In genomic region chr19:53809185-53809861, GRCm38 (mm10) we compare ENCODE assay signal across 8 mouse cellular contexts.
DNase-seq lines count a peak whose midpoint lies in the region; ATAC-seq and TF ChIP-seq lines count a peak whose summit lies in the region.
"Had no signal": no experiment of that assay in that cellular context is flagged by ENCODE, and none has a peak within 500 bp of the region (broad histone marks: within the 10 kb centered on the region; RNA-seq: fewer than 3 reads in every experiment).

No protein-coding gene starts in this region.

- peak; percentile 68 for DNase-seq in lung, postnatal 25 days (ENCODE audit: low spot score)
- no peak for DNase-seq in lung, adult 2 months
- peak; percentile 37 for DNase-seq in gonadal fat pad, adult 2 months (ENCODE audit: low read depth)
- DNase-seq in left cerebral cortex, postnatal 36 days (ENCODE audit: low spot score in 2 of 2): peak; percentile 62 to 71
- no peak for DNase-seq in forebrain, embryonic 11.5 days (ENCODE audit: low spot score)
- no peak for DNase-seq in gastrocnemius, postnatal 36 days
- DNase-seq: adrenal gland, postnatal 36 days had no signal

- H3K27me3 ChIP-seq in stomach, embryonic 16.5 days (ENCODE audit: control insufficient read depth, insufficient read depth, low read length): no peaks in the 10 kb centered on the region
- H3K27me3 ChIP-seq in forebrain, embryonic 11.5 days (ENCODE audit: control insufficient read depth, insufficient read depth, low read length): no peaks in the 10 kb centered on the region

- peak overlapping the region; percentile 34 for H3K27ac ChIP-seq in stomach, embryonic 16.5 days (ENCODE audit: low read length)
- no peak overlapping the region for H3K27ac ChIP-seq in forebrain, embryonic 11.5 days (ENCODE audit: low read depth, low read length)

- ATAC-seq in stomach, embryonic 16.5 days (ENCODE audit: insufficient read depth, low FRiP score): no peak
- no peak for ATAC-seq in forebrain, embryonic 11.5 days (replicated peaks; ENCODE audit: low FRiP score)

- no peaks in the 10 kb centered on the region for H3K36me3 ChIP-seq in stomach, embryonic 16.5 days (ENCODE audit: control insufficient read depth, insufficient read depth, low read length)
- H3K36me3 ChIP-seq in forebrain, embryonic 11.5 days (ENCODE audit: control insufficient read depth, insufficient read depth, low read length): no peaks in the 10 kb centered on the region

- no peak overlapping the region for H3K4me2 ChIP-seq in stomach, embryonic 16.5 days (ENCODE audit: low read depth, low read length)
- no peak overlapping the region for H3K4me2 ChIP-seq in forebrain, embryonic 11.5 days (ENCODE audit: low read depth, low read length, severe bottlenecking)

- peaks cover 9% of the 10 kb centered on the region for H3K4me1 ChIP-seq in lung, adult 2 months (ENCODE audit: control insufficient read depth, insufficient read depth, low read length)
- H3K4me1 ChIP-seq in stomach, embryonic 16.5 days (ENCODE audit: control insufficient read depth, insufficient read depth, low read length): peaks cover 19% of the 10 kb centered on the region
- no peaks in the 10 kb centered on the region for H3K4me1 ChIP-seq in forebrain, embryonic 11.5 days (replicated peaks; ENCODE audit: control insufficient read depth, insufficient read depth, low read length)

- intact Hi-C loops in left cerebral cortex, postnatal 36 days (cut with DNase I): loop anchor here (2.0 kb wide), 3 partner anchors 41 to 95 kb away; no protein-coding TSS in a partner anchor
- intact Hi-C loops in gastrocnemius, postnatal 36 days (cut with DNase I): no loop called here

- no peak for TF ChIP-seq CTCF in lung, adult 2 months (IDR thresholded peaks at IDR 0.05; ENCODE audit: insufficient read depth, low read length)

- H3K4me3 ChIP-seq in lung, adult 2 months (replicated peaks; ENCODE audit: extremely low read depth, low read depth, low read length): no peak overlapping the region
- no peak overlapping the region for H3K4me3 ChIP-seq in stomach, embryonic 16.5 days (replicated peaks; ENCODE audit: low read length)
- no peak overlapping the region for H3K4me3 ChIP-seq in forebrain, embryonic 11.5 days (ENCODE audit: low read depth, low read length)

- H3K9ac ChIP-seq in stomach, embryonic 16.5 days (ENCODE audit: low read length): no peak overlapping the region
- H3K9ac ChIP-seq in forebrain, embryonic 11.5 days (ENCODE audit: low read length): no peak overlapping the region

- TF ChIP-seq POLR2A in lung, adult 2 months (IDR thresholded peaks at IDR 0.05; ENCODE audit: borderline replicate concordance, extremely low read depth, low read depth, low read length): no peak

- no peaks in the 10 kb centered on the region for H3K9me3 ChIP-seq in stomach, embryonic 16.5 days (replicated peaks; ENCODE audit: control insufficient read depth, low read length)
- no peaks in the 10 kb centered on the region for H3K9me3 ChIP-seq in forebrain, embryonic 11.5 days (ENCODE audit: control insufficient read depth, low read length)

- WGBS in lung, adult 2 months: 28% methylated on average over 7 of the region's 7 CpGs
- 45% methylated on average over 7 of the region's 7 CpGs for whole genome bisulfite sequencing in stomach, embryonic 16.5 days
- 71% methylated on average over 7 of the region's 7 CpGs for WGBS in forebrain, embryonic 11.5 days

Comparison
In these comparisons a context has a peak if more than half of its experiments do, and no peak if none do; other contexts are left out.
1. DNase-seq: peak in lung, postnatal 25 days (single experiment), gonadal fat pad, adult 2 months (single experiment) and left cerebral cortex, postnatal 36 days (2 of 2); none in lung, adult 2 months (single experiment), forebrain, embryonic 11.5 days (single experiment) and gastrocnemius, postnatal 36 days (0 of 2).